Mouse (Mus musculus) neural tube, embryonic 10.5 days (tissue): ENCODE results near the gene Gpr132.
A peak's percentile ranks its signal among the peaks of the same experiment; 100 is the strongest.
"Not testable (repeated sequence)": the region's sequence is repeated elsewhere in the genome, so short reads cannot be mapped to it uniquely, and the experiment has no call there.

ENCODE experiments used
- DNase-seq: peaks from one replicate; pipeline ENCODE4 v3.0.0-alpha.2; 2017; ENCODE audit warnings: low spot score; ENCODE audit errors: extremely low spot score

Gene Gpr132

GRCm38 (mm10) chr12:112853050-112853729 lies 14.8 kb downstream of the Gpr132 start:
- DNase-seq = no peak

- no peak for DNase-seq
These were observed 16.9 kb downstream of the Gpr132 start for GRCm38 (mm10) chr12:112851116-112851515.

GRCm38 (mm10) chr12:112850344-112850743 lies 17.7 kb downstream of the Gpr132 start:
- DNase-seq = no peak

GRCm38 (mm10) chr12:112849235-112850022 lies 18.6 kb downstream of the Gpr132 start:
- no peak for DNase-seq

GRCm38 (mm10) chr12:112847880-112848279 lies 20.1 kb downstream of the Gpr132 start:
- no peak for DNase-seq

GRCm38 (mm10) chr12:112843803-112844202 lies 24.2 kb downstream of the Gpr132 start:
- peak; percentile 85 for DNase-seq

- not testable (repeated sequence) for DNase-seq
These were observed 25.9 kb downstream of the Gpr132 start for GRCm38 (mm10) chr12:112842128-112842527.

- DNase-seq = not testable (repeated sequence)
These were observed 26.6 kb downstream of the Gpr132 start for GRCm38 (mm10) chr12:112841338-112841892.

- no peak for DNase-seq
These were observed 27.6 kb downstream of the Gpr132 start for GRCm38 (mm10) chr12:112840209-112841086.

GRCm38 (mm10) chr12:112835046-112835445 lies 33.0 kb downstream of the Gpr132 start:
- no peak for DNase-seq

- no peak for DNase-seq
These were observed 34.5 kb downstream of the Gpr132 start for GRCm38 (mm10) chr12:112833527-112833926.

GRCm38 (mm10) chr12:112832411-112832810 lies 35.6 kb downstream of the Gpr132 start:
- no peak for DNase-seq

GRCm38 (mm10) chr12:112830570-112830969 lies 37.5 kb downstream of the Gpr132 start:
- no peak for DNase-seq

GRCm38 (mm10) chr12:112830141-112830540 lies 37.9 kb downstream of the Gpr132 start:
- DNase-seq = no peak

GRCm38 (mm10) chr12:112829244-112829864 lies 38.7 kb downstream of the Gpr132 start, which contains the start of gene Cdca4:
Gene Cdca4 (minus strand): TSS chr12:112829423.
- DNase-seq = peak; percentile 99

GRCm38 (mm10) chr12:112828501-112829243 lies 39.4 kb downstream of the Gpr132 start:
- no peak for DNase-seq

- no peak for DNase-seq
These were observed 42.1 kb downstream of the Gpr132 start for GRCm38 (mm10) chr12:112825901-112826300.

- no peak for DNase-seq
These were observed 44.8 kb downstream of the Gpr132 start for GRCm38 (mm10) chr12:112823221-112823620.

- DNase-seq = no peak
These were observed 45.4 kb downstream of the Gpr132 start for GRCm38 (mm10) chr12:112822676-112823075.

- no peak for DNase-seq
These were observed 46.1 kb downstream of the Gpr132 start for GRCm38 (mm10) chr12:112821974-112822373.
